Mouse (Mus musculus): Measurements from ENCODE around the gene P2rx4. TPM values are rescaled to one million over a fixed set of nuclear protein-coding genes. Genes with fewer than 3 reads are reported as not detected.

Gene P2rx4
- polyA plus RNA-seq, 1 experiment from 2014 or later, result 16.7 TPM

DNA sequence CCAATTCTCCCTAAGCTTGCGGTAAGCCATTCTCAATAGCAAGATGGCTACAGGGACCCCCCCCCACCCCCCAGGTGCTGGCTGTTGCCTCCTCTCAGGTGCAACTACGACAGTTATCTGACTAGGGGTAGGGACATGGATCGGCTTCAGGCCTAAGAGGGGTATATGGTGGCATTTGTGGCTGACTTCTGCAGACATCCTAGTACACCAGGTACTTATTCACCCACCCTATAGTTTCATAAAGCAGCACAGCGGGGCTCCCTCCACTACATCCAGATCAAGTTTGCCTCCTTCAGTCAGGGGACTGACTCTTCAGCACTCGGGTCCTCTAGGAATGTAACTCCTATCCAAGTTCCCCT lies 448 bp upstream of the P2rx4 start:
- peak overlapping the region; percentile 83 for H3K9ac ChIP-seq
- no peaks in the 10 kb centered on the region for H3K9me3 ChIP-seq
- peak overlapping the region; percentile 83 for H3K27ac ChIP-seq
- H3K36me3 ChIP-seq, result no peaks in the 10 kb centered on the region
- no peaks in the 10 kb centered on the region for H3K27me3 ChIP-seq
- H3K4me1 ChIP-seq (replicated peaks), result peaks cover 14% of the 10 kb centered on the region
- peak overlapping the region; percentile 62 for H3K4me3 ChIP-seq
- peak overlapping the region; percentile 80 for H3K4me2 ChIP-seq
- 0 out of 2 replicates have a peak, but pooled peaks have one; percentile 14 for ATAC-seq (ENCODE audit: low FRiP score)
- 43% methylated on average over 5 of the region's 5 CpGs for WGBS

GRCm38 (mm10) chr5:122708819-122709218 lies 1.5 kb downstream of the P2rx4 start:
- ATAC-seq (ENCODE audit: low FRiP score), result no peak
- H3K4me2 ChIP-seq, result peak overlapping the region; percentile 80; the same call in 1 of the 2 replicates
- H3K27ac ChIP-seq, result no peak overlapping the region
- no peak overlapping the region for H3K4me3 ChIP-seq
- H3K27me3 ChIP-seq, result no peaks in the 10 kb centered on the region
- no peaks in the 10 kb centered on the region for H3K36me3 ChIP-seq
- H3K9ac ChIP-seq, result no peak overlapping the region
- H3K4me1 ChIP-seq (replicated peaks), result peaks cover 14% of the 10 kb centered on the region
- no peaks in the 10 kb centered on the region for H3K9me3 ChIP-seq
- 87% methylated on average over 6 of the region's 6 CpGs for WGBS

DNA sequence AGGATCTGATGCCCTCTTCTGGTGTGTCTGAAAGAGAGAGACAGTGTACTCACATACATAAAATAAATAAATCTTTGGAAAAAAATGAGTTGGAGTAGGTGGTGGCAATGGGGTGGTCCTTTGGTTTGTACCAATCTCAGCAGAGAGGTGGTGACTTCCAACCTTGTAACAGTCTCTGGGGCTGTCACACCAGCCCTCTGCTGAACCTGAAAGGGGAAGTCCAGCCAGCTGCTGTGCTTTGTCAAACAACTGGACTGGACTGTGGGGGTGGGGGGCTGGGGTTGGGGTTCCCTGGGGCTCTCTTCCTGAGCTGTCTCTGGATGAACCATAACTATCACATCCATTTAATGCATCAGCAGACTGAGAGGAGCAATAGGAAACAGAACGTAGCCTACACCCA lies 8.4 kb downstream of the P2rx4 start:
- peaks cover 5% of the 10 kb centered on the region for H3K36me3 ChIP-seq
- no peak overlapping the region for H3K4me3 ChIP-seq
- no peak overlapping the region for H3K4me2 ChIP-seq
- H3K9me3 ChIP-seq, result no peaks in the 10 kb centered on the region
- no peak overlapping the region for H3K27ac ChIP-seq
- WGBS, result 73% methylated on average over 1 of the region's 1 CpGs
- H3K4me1 ChIP-seq (replicated peaks), result no peaks in the 10 kb centered on the region
- ATAC-seq (ENCODE audit: low FRiP score), result no peak
- no peak overlapping the region for H3K9ac ChIP-seq
- no peaks in the 10 kb centered on the region for H3K27me3 ChIP-seq

DNA sequence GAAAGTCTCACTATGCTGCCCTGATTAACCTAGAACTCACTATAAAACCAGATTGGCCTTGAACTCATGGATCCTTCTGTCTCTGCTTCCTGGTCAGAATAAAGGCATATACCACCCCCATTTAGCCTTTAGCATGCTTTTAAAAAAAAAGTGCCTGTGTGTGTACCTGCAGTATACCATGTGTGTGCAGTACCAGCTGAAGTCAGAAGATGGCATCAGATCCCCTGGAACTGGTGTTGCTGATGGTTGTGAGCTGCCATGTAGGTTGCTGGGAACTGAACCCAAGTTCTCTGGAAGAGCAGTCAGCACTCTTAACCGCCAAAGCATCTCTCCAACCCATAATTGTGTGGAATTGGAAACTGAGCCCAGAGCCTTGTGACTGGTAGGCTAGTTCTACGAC lies 9.4 kb downstream of the P2rx4 start:
- Histone ChIP-seq H3K4me3 (no peak overlapping the region), H3K9me3 (no peaks in the 10 kb centered on the region), H3K9ac (no peak overlapping the region), H3K4me1 (replicated peaks) (no peaks in the 10 kb centered on the region), H3K36me3 (peaks cover 5% of the 10 kb centered on the region), H3K27ac (no peak overlapping the region), H3K27me3 (no peaks in the 10 kb centered on the region), H3K4me2 (no peak overlapping the region)
- no peak for ATAC-seq (ENCODE audit: low FRiP score)
- WGBS, result 98% methylated on average over 2 of the region's 2 CpGs

DNA sequence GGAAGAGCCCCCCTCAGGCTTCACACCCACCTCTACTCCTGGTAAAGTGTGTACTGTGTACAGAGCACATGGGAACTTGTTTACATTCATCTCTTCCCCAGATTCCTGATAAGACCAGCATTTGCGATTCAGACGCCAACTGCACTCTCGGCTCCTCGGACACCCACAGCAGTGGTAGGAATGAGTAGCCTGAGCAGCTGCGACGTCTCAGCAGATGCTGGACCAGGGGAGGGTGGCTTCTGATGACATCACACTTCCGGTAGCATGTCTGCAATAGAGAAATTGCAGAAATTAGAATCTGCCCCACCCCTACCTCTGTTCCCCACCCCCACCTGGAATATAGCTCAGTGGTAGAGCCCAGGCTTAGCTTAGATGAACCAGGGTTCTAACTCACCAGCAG lies 11.1 kb downstream of the P2rx4 start:
- Histone ChIP-seq H3K4me2 (no peak overlapping the region), H3K27ac (no peak overlapping the region), H3K36me3 (peaks cover 5% of the 10 kb centered on the region), H3K4me3 (no peak overlapping the region), H3K27me3 (no peaks in the 10 kb centered on the region), H3K9me3 (0 out of 2 replicates have a peak, but pooled peaks cover 4% of the 10 kb centered on the region), H3K9ac (no peak overlapping the region), H3K4me1 (replicated peaks) (no peaks in the 10 kb centered on the region)
- WGBS, result 91% methylated on average over 7 of the region's 7 CpGs
- no peak for ATAC-seq (ENCODE audit: low FRiP score)

DNA sequence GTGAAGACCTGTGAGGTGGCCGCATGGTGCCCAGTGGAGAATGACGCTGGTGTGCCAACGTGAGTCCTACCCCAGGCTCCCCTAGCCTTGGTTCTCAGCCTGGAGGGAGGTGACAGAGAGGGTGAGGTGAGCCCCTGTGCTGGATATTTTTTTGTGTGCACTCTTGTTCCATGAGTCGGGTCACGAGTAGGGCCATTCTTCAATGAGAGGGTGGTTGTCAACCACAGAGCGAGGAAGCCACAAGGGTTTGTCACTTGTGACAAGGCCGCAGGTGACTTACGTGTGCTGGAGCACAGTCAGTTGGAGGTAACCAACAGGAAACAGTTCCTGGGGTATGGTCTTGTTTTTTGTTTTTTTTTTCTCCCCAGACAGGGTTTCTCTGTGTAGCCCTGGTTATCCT lies 11.8 kb downstream of the P2rx4 start:
- WGBS, result 94% methylated on average over 8 of the region's 8 CpGs
- ATAC-seq (ENCODE audit: low FRiP score), result no peak
- 0 out of 2 replicates have a peak, but pooled peaks cover 4% of the 10 kb centered on the region for H3K9me3 ChIP-seq
- H3K27ac ChIP-seq, result no peak overlapping the region
- no peak overlapping the region for H3K9ac ChIP-seq
- H3K36me3 ChIP-seq, result peaks cover 5% of the 10 kb centered on the region
- no peak overlapping the region for H3K4me3 ChIP-seq
- no peaks in the 10 kb centered on the region for H3K27me3 ChIP-seq
- H3K4me2 ChIP-seq, result no peak overlapping the region
- H3K4me1 ChIP-seq (replicated peaks), result no peaks in the 10 kb centered on the region

DNA sequence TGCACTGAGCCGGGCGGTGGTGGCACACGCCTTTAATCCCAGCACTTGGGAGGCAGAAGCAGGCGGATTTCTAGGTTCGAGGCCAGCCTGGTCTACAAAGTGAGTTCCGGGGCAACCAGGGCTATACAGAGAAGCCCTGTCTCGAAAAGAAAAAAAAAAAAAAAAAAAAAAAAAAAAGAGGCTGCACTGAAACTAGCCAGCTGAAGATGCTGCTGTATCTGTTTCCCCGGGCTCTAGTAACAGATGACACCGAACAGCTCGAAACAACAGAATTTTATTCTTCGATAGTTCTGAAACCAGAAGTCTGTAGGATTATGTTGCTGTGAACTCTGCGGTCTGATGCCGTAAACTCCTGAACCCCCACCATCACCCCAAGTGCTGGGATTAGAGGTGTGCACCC lies 18.1 kb downstream of the P2rx4 start:
- Histone ChIP-seq H3K36me3 (peaks cover 9% of the 10 kb centered on the region; the same call in 1 of the 2 replicates), H3K27ac (no peak overlapping the region), H3K9ac (no peak overlapping the region), H3K9me3 (0 out of 2 replicates have a peak, but pooled peaks cover 4% of the 10 kb centered on the region), H3K4me3 (no peak overlapping the region), H3K4me2 (no peak overlapping the region), H3K27me3 (no peaks in the 10 kb centered on the region), H3K4me1 (replicated peaks) (peaks cover 7% of the 10 kb centered on the region; the same call in 1 of the 2 replicates)
- 92% methylated on average over 13 of the region's 13 CpGs for WGBS
- no peak for ATAC-seq (ENCODE audit: low FRiP score)

DNA sequence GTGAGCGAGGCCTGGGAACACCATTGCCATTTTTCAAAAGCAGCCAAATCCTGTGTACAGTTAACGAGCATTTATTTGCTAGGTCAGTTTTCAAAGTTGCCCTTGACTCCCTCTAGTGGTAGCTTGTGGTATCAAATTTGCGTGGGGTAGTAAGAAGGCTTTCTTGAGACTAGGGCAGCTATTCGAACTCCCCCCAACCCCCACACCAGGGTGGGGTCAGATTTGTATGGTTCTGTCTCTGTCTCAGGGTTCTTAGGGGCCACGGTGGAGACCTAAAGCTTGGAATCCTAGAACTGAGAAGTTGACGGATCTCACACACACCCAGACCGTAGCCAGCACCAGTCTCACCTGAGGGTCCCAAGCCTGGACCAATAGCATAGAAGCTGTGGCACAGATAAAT lies 18.7 kb downstream of the P2rx4 start:
- H3K4me3 ChIP-seq, result no peak overlapping the region
- H3K36me3 ChIP-seq, result peaks cover 14% of the 10 kb centered on the region; the same call in 1 of the 2 replicates
- H3K27ac ChIP-seq, result no peak overlapping the region
- peak overlapping the region; percentile 43; the same call in 1 of the 2 replicates for H3K9ac ChIP-seq
- 23% methylated on average over 7 of the region's 7 CpGs for WGBS
- H3K27me3 ChIP-seq, result no peaks in the 10 kb centered on the region
- peaks cover 7% of the 10 kb centered on the region; the same call in 1 of the 2 replicates for H3K4me1 ChIP-seq (replicated peaks)
- no peak overlapping the region for H3K4me2 ChIP-seq
- ATAC-seq (ENCODE audit: low FRiP score), result peak; percentile 46; the same call in 1 of the 2 replicates
- H3K9me3 ChIP-seq, result 0 out of 2 replicates have a peak, but pooled peaks cover 4% of the 10 kb centered on the region

DNA sequence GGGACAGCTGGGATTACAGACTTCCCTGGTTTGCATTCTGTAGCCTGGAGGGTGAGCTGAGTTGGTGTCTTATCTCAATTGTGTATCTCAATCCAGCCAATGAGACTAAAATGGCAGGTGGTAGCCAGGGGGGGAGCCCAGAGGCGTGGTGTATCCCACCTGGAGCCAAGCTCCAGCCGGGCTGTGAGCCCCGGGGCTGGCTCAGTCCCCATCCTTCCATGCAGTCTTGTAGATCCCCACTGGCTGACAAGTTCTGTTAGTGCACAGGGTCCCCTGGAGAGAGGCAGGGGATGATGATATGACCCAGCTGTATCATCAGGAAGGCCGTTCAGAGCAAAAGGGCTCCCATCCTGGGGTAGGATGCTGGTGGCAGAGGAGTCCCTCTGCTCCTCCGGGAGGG lies 19.3 kb downstream of the P2rx4 start:
- WGBS, result 82% methylated on average over 5 of the region's 5 CpGs

GRCm38 (mm10) chr5:122727096-122727495 lies 19.8 kb downstream of the P2rx4 start:
- Histone ChIP-seq H3K4me1 (replicated peaks) (peaks cover 9% of the 10 kb centered on the region; the same call in 1 of the 2 replicates), H3K27ac (no peak overlapping the region), H3K4me3 (no peak overlapping the region), H3K27me3 (no peaks in the 10 kb centered on the region), H3K36me3 (peaks cover 17% of the 10 kb centered on the region), H3K4me2 (no peak overlapping the region), H3K9ac (no peak overlapping the region), H3K9me3 (0 out of 2 replicates have a peak, but pooled peaks cover 4% of the 10 kb centered on the region)
- ATAC-seq (ENCODE audit: low FRiP score), result no peak
- WGBS, result 93% methylated on average over 7 of the region's 7 CpGs

More for the DNA sequence above, 19.3 kb downstream of the P2rx4 start:
- Histone ChIP-seq H3K9ac (no peak overlapping the region), H3K27ac (no peak overlapping the region), H3K27me3 (no peaks in the 10 kb centered on the region), H3K4me3 (no peak overlapping the region), H3K4me1 (replicated peaks) (peaks cover 9% of the 10 kb centered on the region; the same call in 1 of the 2 replicates), H3K36me3 (peaks cover 17% of the 10 kb centered on the region), H3K4me2 (no peak overlapping the region), H3K9me3 (0 out of 2 replicates have a peak, but pooled peaks cover 4% of the 10 kb centered on the region)
- ATAC-seq (ENCODE audit: low FRiP score), result no peak

DNA sequence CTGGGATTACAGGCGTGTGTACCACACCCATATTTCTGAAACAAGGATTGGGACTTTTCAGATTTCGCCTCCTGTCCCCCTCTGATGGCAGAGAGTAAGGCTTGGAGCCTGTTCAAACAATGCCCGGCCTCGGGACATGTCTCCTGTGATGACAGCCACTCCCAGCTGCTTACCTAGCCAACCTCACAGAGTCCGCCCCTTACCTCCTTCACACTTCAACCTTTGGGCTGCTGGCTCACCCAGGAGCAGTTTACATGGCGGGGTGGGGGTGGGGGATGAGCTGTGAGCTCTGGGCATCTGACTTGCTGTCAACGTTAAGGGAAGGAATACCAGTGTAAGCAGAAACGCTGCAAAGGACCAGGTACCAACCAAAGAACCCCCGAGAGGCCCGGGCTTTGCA lies 23.4 kb downstream of the P2rx4 start:
- H3K27ac ChIP-seq, result no peak overlapping the region
- 89% methylated on average over 10 of the region's 10 CpGs for WGBS

DNA sequence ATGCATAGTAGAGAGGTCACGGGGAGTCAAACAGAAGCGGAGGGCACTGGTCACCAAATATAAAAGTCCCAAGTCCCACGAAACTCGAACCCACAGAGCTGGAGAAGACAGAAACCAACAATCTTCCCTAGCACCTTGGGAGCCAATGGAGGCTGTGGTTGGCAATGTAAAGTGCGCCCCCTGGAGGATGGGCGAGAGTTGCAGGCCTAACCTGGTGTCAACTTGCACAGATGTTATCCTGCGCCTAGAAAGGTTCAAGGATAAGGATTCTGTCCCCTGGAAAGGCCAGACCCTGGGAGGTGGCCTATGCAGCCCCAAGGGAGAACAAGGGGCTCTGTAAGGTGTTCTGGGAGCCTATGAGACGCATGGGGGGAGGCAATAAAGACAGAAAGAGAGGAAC lies 24.0 kb downstream of the P2rx4 start:
- H3K36me3 ChIP-seq, result peaks cover 22% of the 10 kb centered on the region
- no peaks in the 10 kb centered on the region for H3K9me3 ChIP-seq
- peak overlapping the region; percentile 60; the same call in 1 of the 2 replicates for H3K27ac ChIP-seq
- H3K4me1 ChIP-seq (replicated peaks), result peaks cover 6% of the 10 kb centered on the region; the same call in 1 of the 2 replicates
- no peak overlapping the region for H3K4me3 ChIP-seq
- WGBS, result 65% methylated on average over 8 of the region's 8 CpGs
- no peaks in the 10 kb centered on the region for H3K27me3 ChIP-seq
- ATAC-seq (ENCODE audit: low FRiP score), result no peak
- no peak overlapping the region for H3K4me2 ChIP-seq
- H3K9ac ChIP-seq, result no peak overlapping the region

More for the DNA sequence above, 23.4 kb downstream of the P2rx4 start:
- Histone ChIP-seq H3K4me1 (replicated peaks) (peaks cover 9% of the 10 kb centered on the region; the same call in 1 of the 2 replicates), H3K4me2 (no peak overlapping the region), H3K4me3 (no peak overlapping the region), H3K9me3 (no peaks in the 10 kb centered on the region), H3K36me3 (peaks cover 19% of the 10 kb centered on the region), H3K9ac (no peak overlapping the region), H3K27me3 (no peaks in the 10 kb centered on the region)
- ATAC-seq (ENCODE audit: low FRiP score), result no peak
